8 mouse cellular contexts compared by ENCODE assay signal in the genomic region with DNA sequence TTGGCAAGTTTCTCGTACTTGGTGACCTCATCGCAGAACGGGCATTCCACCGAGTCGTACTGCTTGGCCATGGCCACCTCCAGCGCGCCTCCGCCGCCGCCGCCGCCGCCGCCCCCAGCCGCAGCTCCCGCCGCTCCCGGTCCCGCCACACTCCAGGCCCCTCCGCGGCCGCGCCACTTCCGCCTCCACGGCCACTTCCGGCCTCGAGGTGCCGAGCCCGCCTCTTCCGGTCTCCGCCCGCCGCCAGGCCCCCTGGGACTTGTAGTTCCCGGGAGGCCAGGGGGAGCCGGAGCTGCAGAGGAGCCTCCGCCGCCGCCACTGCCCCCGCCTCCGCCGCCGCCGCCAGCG. TPM values are rescaled to one million over a fixed set of nuclear protein-coding genes. Genes with fewer than 3 reads are reported as not detected.
DNase-seq lines count a peak whose midpoint lies in the region; ATAC-seq lines count a peak whose summit lies in the region.

No protein-coding gene starts in this region.

- no peaks in the 10 kb centered on the region for H3K9me3 ChIP-seq in hindbrain, embryonic 13.5 days

- H3K9ac ChIP-seq in hindbrain, embryonic 13.5 days: peak overlapping the region; percentile 94

- no peaks in the 10 kb centered on the region for H3K27me3 ChIP-seq in hindbrain, embryonic 13.5 days

- peaks cover 30% of the 10 kb centered on the region for H3K4me1 ChIP-seq in hindbrain, embryonic 13.5 days (replicated peaks)

- peak; percentile 97 for DNase-seq in T-cell, adult 2 months (ENCODE audit: low spot score)
- DNase-seq in cerebellum, postnatal 10 days: peak; percentile 98
- DNase-seq in frontal cortex, postnatal 14 days (ENCODE audit: low spot score in 2 of 2): peak; percentile 84 to 87
- peak; percentile 94 to 96 for DNase-seq in left cerebral cortex, adult 18-20 months (ENCODE audit: low spot score in 2 of 2)
- DNase-seq in right cerebral cortex, postnatal 10 days (ENCODE audit: low spot score in 2 of 2): peak; percentile 94 to 95
- DNase-seq in urinary bladder, postnatal 4 days (ENCODE audit: low spot score in 2 of 2): peak; percentile 95

- H3K4me2 ChIP-seq in hindbrain, embryonic 13.5 days: peak overlapping the region; percentile 99

- H3K36me3 ChIP-seq in hindbrain, embryonic 13.5 days: peaks cover 37% of the 10 kb centered on the region

- H3K4me3 ChIP-seq in hindbrain, embryonic 13.5 days: peak overlapping the region; percentile 92

- peak; percentile 88 for ATAC-seq in hindbrain, embryonic 13.5 days (ENCODE audit: low FRiP score)
- ATAC-seq in megakaryocyte, adult 5-6 weeks (ENCODE audit: poor library complexity, severe bottlenecking): peak; percentile 43

- under 1% methylated on average over 39 of the region's 44 CpGs for WGBS in hindbrain, embryonic 13.5 days

- peak overlapping the region; percentile 100 for H3K27ac ChIP-seq in hindbrain, embryonic 13.5 days

RNA-seq across cellular contexts. Expression of gene Cdk9, which starts 0.3 kb away (rescaled TPM):
- 74.9 and 81.9 TPM in 2 replicates for polyA plus RNA-seq in hindbrain, embryonic 13.5 days (2015; fragmentation: Nextera tagmentation; extraction: Ambion mirVana)
- total RNA-seq in left cerebral cortex, adult 18-20 months (2021): 100 to 1,000 TPM; 128 to 133 TPM
- total RNA-seq in megakaryocyte, adult 5-6 weeks (2015): 82.1 and 84.4 TPM in 2 replicates
- total RNA-seq in megakaryocyte, adult 5-6 weeks (2017): 73.9 and 79.2 TPM in 2 replicates

RNA-seq across cellular contexts. Expression of gene Sh2d3c, which starts 8.3 kb away (rescaled TPM):
- polyA plus RNA-seq in hindbrain, embryonic 13.5 days (2015; fragmentation: Nextera tagmentation; extraction: Ambion mirVana): 41.8 and 50.5 TPM in 2 replicates
- total RNA-seq in left cerebral cortex, adult 18-20 months (2021): 10 to 100 TPM; 27.9 to 35.5 TPM
- 49.8 and 56.2 TPM in 2 replicates for total RNA-seq in megakaryocyte, adult 5-6 weeks (2015)
- total RNA-seq in megakaryocyte, adult 5-6 weeks (2017): 30.1 and 38.2 TPM in 2 replicates

RNA-seq across cellular contexts. Expression of gene Fpgs, which starts 8.6 kb away (rescaled TPM):
- polyA plus RNA-seq in hindbrain, embryonic 13.5 days (2015; fragmentation: Nextera tagmentation; extraction: Ambion mirVana): 14.5 and 16.4 TPM in 2 replicates
- 1 to 10 TPM; 7.6 to 9.0 TPM for total RNA-seq in left cerebral cortex, adult 18-20 months (2021)
- 0.91 and 4.6 TPM in 2 replicates for total RNA-seq in megakaryocyte, adult 5-6 weeks (2015)
- total RNA-seq in megakaryocyte, adult 5-6 weeks (2017): 2.6 and 3.0 TPM in 2 replicates

RNA-seq across cellular contexts. Expression of gene 6330409D20Rik, which starts 28.3 kb away (rescaled TPM):
- 3.3 and 3.7 TPM in 2 replicates for polyA plus RNA-seq in hindbrain, embryonic 13.5 days (2015; fragmentation: Nextera tagmentation; extraction: Ambion mirVana)
- total RNA-seq in left cerebral cortex, adult 18-20 months (2021): 1 to 10 TPM; 2.2 to 2.8 TPM
- total RNA-seq in megakaryocyte, adult 5-6 weeks (2015): not detected in 2 replicates
- not detected in 2 replicates for total RNA-seq in megakaryocyte, adult 5-6 weeks (2017)

RNA-seq across cellular contexts. Expression of gene Tor2a, which starts 44.5 kb away (rescaled TPM):
- polyA plus RNA-seq in hindbrain, embryonic 13.5 days (2015; fragmentation: Nextera tagmentation; extraction: Ambion mirVana): 54.2 and 54.4 TPM in 2 replicates
- 10 to 100 TPM; 28.7 to 34.3 TPM for total RNA-seq in left cerebral cortex, adult 18-20 months (2021)
- total RNA-seq in megakaryocyte, adult 5-6 weeks (2015): 19.0 and 24.2 TPM in 2 replicates
- total RNA-seq in megakaryocyte, adult 5-6 weeks (2017): 17.7 and 17.8 TPM in 2 replicates

Comparison
In these comparisons a context has a peak if more than half of its experiments do, and no peak if none do; other contexts are left out.
1. Peak in every context shown above with its lines: DNase-seq, ATAC-seq, H3K4me3 ChIP-seq and H3K27ac ChIP-seq.